Mouse (Mus musculus) layer of hippocampus, adult 2 months (tissue): ENCODE results near the gene Rara. TPM values are rescaled to one million over a fixed set of nuclear protein-coding genes. Genes with fewer than 3 reads are reported as not detected.
"Not testable (repeated sequence)": the region's sequence is repeated elsewhere in the genome, so short reads cannot be mapped to it uniquely, and the experiment has no call there.

Experiments used
- DNase-seq, 2 experiments: peaks; one replicate each; pipeline ENCODE4 v3.0.0; 2022; ENCODE audit warnings: low spot score in 2 of 2
- H3K27ac ChIP-seq: fragments of 200-600 bp; 2 replicates; pipeline ENCODE4 v1.8.1; 2022
- H3K4me3 ChIP-seq: fragments of 200-600 bp; 2 replicates; pipeline ENCODE4 v1.8.1; 2022; ENCODE audit warnings: mild to moderate bottlenecking
- CTCF ChIP-seq: fragments of 200-600 bp; conservative IDR thresholded peaks from 2 replicates; pipeline ENCODE4 v1.8.1; 2022; ENCODE audit warnings: antibody characterized with exemption, mild to moderate bottlenecking, moderate library complexity
- total RNA-seq, 2 experiments: library from RNA; stranded (reverse); gene quantifications; 2 replicates each; pipeline ENCODE4 v1.2.3; 2021

Rara gene
- total RNA-seq, 2 experiments from 2014 or later, result 15.4 to 19.0 TPM

- no peak overlapping the region for H3K27ac ChIP-seq
- no peak overlapping the region for H3K4me3 ChIP-seq
- no peak for TF ChIP-seq CTCF
- DNase-seq, result no peak
Observed at GRCm38 (mm10) chr11:98910415-98910814, 17.2 kb upstream of the Rara start.

- no peak overlapping the region for H3K4me3 ChIP-seq
- no peak overlapping the region for H3K27ac ChIP-seq
- no peak for TF ChIP-seq CTCF
- DNase-seq, result no peak
Observed at GRCm38 (mm10) chr11:98911498-98911897, 16.1 kb upstream of the Rara start.

GRCm38 (mm10) chr11:98914196-98914595 is 13.4 kb upstream of the Rara start:
- DNase-seq, result no peak
- no peak for TF ChIP-seq CTCF
- H3K27ac ChIP-seq, result no peak overlapping the region
- no peak overlapping the region for H3K4me3 ChIP-seq

- H3K27ac ChIP-seq, H3K4me3 ChIP-seq, DNase-seq: not testable (repeated sequence)
- peak; percentile 59 for TF ChIP-seq CTCF
Observed at GRCm38 (mm10) chr11:98916376-98916775, 11.2 kb upstream of the Rara start.

- Histone ChIP-seq H3K27ac (no peak overlapping the region), H3K4me3 (no peak overlapping the region)
- no peak for TF ChIP-seq CTCF
- DNase-seq, result no peak
Observed at GRCm38 (mm10) chr11:98917428-98918005, 10.1 kb upstream of the Rara start.

- no peak for DNase-seq
- Histone ChIP-seq H3K27ac (no peak overlapping the region), H3K4me3 (no peak overlapping the region)
- no peak for TF ChIP-seq CTCF
Observed at GRCm38 (mm10) chr11:98918231-98918630, 9.4 kb upstream of the Rara start.

- Histone ChIP-seq H3K27ac (no peak overlapping the region), H3K4me3 (no peak overlapping the region)
- DNase-seq, result no peak
- no peak for TF ChIP-seq CTCF
Observed at GRCm38 (mm10) chr11:98919009-98919408, 8.6 kb upstream of the Rara start.

GRCm38 (mm10) chr11:98921813-98922212 is 5.8 kb upstream of the Rara start:
- DNase-seq, result not testable (repeated sequence)

GRCm38 (mm10) chr11:98922307-98922706 is 5.3 kb upstream of the Rara start:
- TF ChIP-seq CTCF, result peak; percentile 80

More at GRCm38 (mm10) chr11:98921813-98922212, 5.8 kb upstream of the Rara start:
- H3K4me3 ChIP-seq, H3K27ac ChIP-seq: not testable (repeated sequence)

GRCm38 (mm10) chr11:98922851-98923711 is 4.5 kb upstream of the Rara start:
- not testable (repeated sequence) for DNase-seq, H3K4me3 ChIP-seq, H3K27ac ChIP-seq

More at GRCm38 (mm10) chr11:98922307-98922706, 5.3 kb upstream of the Rara start:
- H3K4me3 ChIP-seq, H3K27ac ChIP-seq: not testable (repeated sequence)
- peak; percentile 37 to 69 for DNase-seq

- peak overlapping the region; percentile 18; the same call in 1 of the 2 replicates for H3K27ac ChIP-seq
Observed at GRCm38 (mm10) chr11:98924633-98925175, 2.9 kb upstream of the Rara start.

GRCm38 (mm10) chr11:98925265-98925721 is 2.3 kb upstream of the Rara start:
- Histone ChIP-seq H3K27ac (peak overlapping the region; percentile 18; the same call in 1 of the 2 replicates), H3K4me3 (no peak overlapping the region)
- no peak for TF ChIP-seq CTCF
- DNase-seq, result no peak

More at GRCm38 (mm10) chr11:98924633-98925175, 2.9 kb upstream of the Rara start:
- TF ChIP-seq CTCF, result no peak
- no peak overlapping the region for H3K4me3 ChIP-seq
- no peak for DNase-seq

GRCm38 (mm10) chr11:98925868-98926311 is 1.7 kb upstream of the Rara start:
- H3K4me3 ChIP-seq, result no peak overlapping the region
- no peak for DNase-seq
- no peak for TF ChIP-seq CTCF
- H3K27ac ChIP-seq, result peak overlapping the region; percentile 18; the same call in 1 of the 2 replicates
